Mouse (Mus musculus) liver, adult 10 weeks (tissue): Measurements from ENCODE around the gene Ddah2. TPM values are rescaled to one million over a fixed set of nuclear protein-coding genes. Genes with fewer than 3 reads are reported as not detected.

Experiments
- polyA plus RNA-seq: library from polyadenylated mRNA; stranded (reverse); fragments of 350-450 nt; fragmentation: Illumina TruSeq; extraction: RNeasy Lipid Tissue Mini Kit (QIAGEN cat#74804); gene quantifications from one replicate; pipeline ENCODE4 v1.2.3, GENCODE M21; 2014; ENCODE audit warnings: low read depth, low replicate concordance

The Ddah2 gene
- polyA plus RNA-seq: not detected

GRCm38 (mm10) chr17:35058911-35059892 lies at the start of gene Ddah2:
Ddah2 (plus strand) TSS chr17:35059035.

GRCm38 (mm10) chr17:35016376-35016775 lies 42.5 kb upstream of the Ddah2 start, which contains the start of gene Vwa7:
Vwa7 (plus strand) TSS chr17:35016579.

GRCm38 (mm10) chr17:35027277-35028068 lies 31.4 kb upstream of the Ddah2 start, which contains the start of gene Sapcd1:
Sapcd1 (minus strand) TSS chr17:35028016.

GRCm38 (mm10) chr17:35046681-35047455 lies 12.0 kb upstream of the Ddah2 start, which contains the start of gene Msh5:
Msh5 (minus strand) TSS chr17:35046745.

GRCm38 (mm10) chr17:35049561-35050016 lies 9.2 kb upstream of the Ddah2 start, which contains the start of gene Clic1:
Clic1 (plus strand) TSS chr17:35049966.

GRCm38 (mm10) chr17:35064951-35065947 lies 6.4 kb downstream of the Ddah2 start, which contains the start of gene Ly6g6c:
Ly6g6c (plus strand) TSS chr17:35065388.

GRCm38 (mm10) chr17:35066084-35066483 lies 7.2 kb downstream of the Ddah2 start, which contains the start of gene Mpig6b:
Mpig6b (minus strand) TSS chr17:35066184.

GRCm38 (mm10) chr17:35076507-35077176 lies 17.8 kb downstream of the Ddah2 start, which contains the start of gene Ly6g6e:
Ly6g6e (plus strand) TSS chr17:35076902.

GRCm38 (mm10) chr17:35077786-35078233 lies 19.0 kb downstream of the Ddah2 start, which contains the start of gene Ly6g6d:
Ly6g6d (minus strand) TSS chr17:35078065.

GRCm38 (mm10) chr17:35085208-35085865 lies 26.5 kb downstream of the Ddah2 start, which contains the start of gene Ly6g6f:
Ly6g6f (minus strand) TSS chr17:35085610.

GRCm38 (mm10) chr17:35088825-35089644 lies 30.2 kb downstream of the Ddah2 start, which contains the start of gene Abhd16a:
Abhd16a (plus strand) TSS chr17:35089263.

GRCm38 (mm10) chr17:35108097-35108496 lies 49.3 kb downstream of the Ddah2 start, which contains the start of gene Ly6g5c:
Ly6g5c (plus strand) TSS chr17:35108279.

Other genes starting within 250 kb of the Ddah2 start
- 3.5 TPM for gene Stk19, start 222.1 kb upstream of the Ddah2 start, polyA plus RNA-seq
- 3.6 TPM for gene Dxo, start 222.0 kb upstream of the Ddah2 start, polyA plus RNA-seq
- 3.2 TPM for gene Skiv2l, start 208.8 kb upstream of the Ddah2 start, polyA plus RNA-seq
- gene Nelfe, start 208.6 kb upstream of the Ddah2 start, polyA plus RNA-seq: 1.5 TPM
- gene Cfb, start 196.5 kb upstream of the Ddah2 start, polyA plus RNA-seq: 281 TPM
- gene Zbtb12, start 179.6 kb upstream of the Ddah2 start, polyA plus RNA-seq: 0.69 TPM
- gene Gm20547, start 177.0 kb upstream of the Ddah2 start, polyA plus RNA-seq: 33.6 TPM
- 24.6 TPM for gene C2, start 160.8 kb upstream of the Ddah2 start, polyA plus RNA-seq
- 7.4 TPM for gene Ehmt2, start 160.6 kb upstream of the Ddah2 start, polyA plus RNA-seq
- gene Slc44a4, start 144.6 kb upstream of the Ddah2 start, polyA plus RNA-seq: not detected
- 3.7 TPM for gene Neu1, start 127.8 kb upstream of the Ddah2 start, polyA plus RNA-seq
- 1.3 TPM for gene Hspa1b, start 99.8 kb upstream of the Ddah2 start, polyA plus RNA-seq
- gene Gm20481, start 89.1 kb upstream of the Ddah2 start, polyA plus RNA-seq: not detected
- gene Hspa1a, start 86.9 kb upstream of the Ddah2 start, polyA plus RNA-seq: not detected
- gene Hspa1l, start 86.3 kb upstream of the Ddah2 start, polyA plus RNA-seq: not detected
- gene Lsm2, start 77.2 kb upstream of the Ddah2 start, polyA plus RNA-seq: 12.7 TPM
- 1.2 TPM for gene Vars, start 58.0 kb upstream of the Ddah2 start, polyA plus RNA-seq
- gene Vwa7, start 42.5 kb upstream of the Ddah2 start, polyA plus RNA-seq: not detected
- not detected for gene Sapcd1, start 31.0 kb upstream of the Ddah2 start, polyA plus RNA-seq
- gene Msh5, start 12.3 kb upstream of the Ddah2 start, polyA plus RNA-seq: 1.1 TPM
- gene Clic1, start 9.1 kb upstream of the Ddah2 start, polyA plus RNA-seq: 5.7 TPM
- not detected for gene Ly6g6c, start 6.4 kb downstream of the Ddah2 start, polyA plus RNA-seq
- not detected for gene Mpig6b, start 7.1 kb downstream of the Ddah2 start, polyA plus RNA-seq
- not detected for gene Ly6g6e, start 17.9 kb downstream of the Ddah2 start, polyA plus RNA-seq
- not detected for gene Ly6g6d, start 19.0 kb downstream of the Ddah2 start, polyA plus RNA-seq
- gene Ly6g6f, start 26.6 kb downstream of the Ddah2 start, polyA plus RNA-seq: not detected
- gene Abhd16a, start 30.2 kb downstream of the Ddah2 start, polyA plus RNA-seq: 4.4 TPM
- not detected for gene Ly6g5c, start 49.2 kb downstream of the Ddah2 start, polyA plus RNA-seq
- not detected for gene Ly6g5b, start 56.4 kb downstream of the Ddah2 start, polyA plus RNA-seq
- gene Gpank1, start 62.4 kb downstream of the Ddah2 start, polyA plus RNA-seq: 1.4 TPM
- 97.4 TPM for gene Csnk2b, start 63.0 kb downstream of the Ddah2 start, polyA plus RNA-seq
- gene D17H6S53E, start 67.3 kb downstream of the Ddah2 start, polyA plus RNA-seq: 1.3 TPM
- gene Apom, start 73.0 kb downstream of the Ddah2 start, polyA plus RNA-seq: 85.5 TPM
- gene Bag6, start 76.1 kb downstream of the Ddah2 start, polyA plus RNA-seq: 5.2 TPM
- 3.7 TPM for gene Prrc2a, start 105.9 kb downstream of the Ddah2 start, polyA plus RNA-seq
- gene Aif1, start 117.0 kb downstream of the Ddah2 start, polyA plus RNA-seq: 7.5 TPM
- gene Lst1, start 129.4 kb downstream of the Ddah2 start, polyA plus RNA-seq: not detected
- gene Ltb, start 135.4 kb downstream of the Ddah2 start, polyA plus RNA-seq: not detected
- gene Tnf, start 143.0 kb downstream of the Ddah2 start, polyA plus RNA-seq: 0.26 TPM
- not detected for gene Lta, start 146.3 kb downstream of the Ddah2 start, polyA plus RNA-seq
- not detected for gene Gm16181, start 161.8 kb downstream of the Ddah2 start, polyA plus RNA-seq
- 2.6 TPM for gene Atp6v1g2, start 174.6 kb downstream of the Ddah2 start, polyA plus RNA-seq
- gene Nfkbil1, start 176.8 kb downstream of the Ddah2 start, polyA plus RNA-seq: 0.87 TPM
- 7.4 TPM for gene Ddx39b, start 182.7 kb downstream of the Ddah2 start, polyA plus RNA-seq
- 78.7 TPM for gene H2-D1, start 203.7 kb downstream of the Ddah2 start, polyA plus RNA-seq